Mouse (Mus musculus): Measurements from ENCODE around the gene Gm20498. TPM values are rescaled to one million over a fixed set of nuclear protein-coding genes. Genes with fewer than 3 reads are reported as not detected.

Gm20498 gene
- total RNA-seq (2023): 10 to 100 TPM; 10.1 to 13.2 TPM

GRCm38 (mm10) chr12:81532316-81533028, at the start of gene Gm20498, which contains the start of gene Synj2bp:
Gene Gm20498, minus strand, starts transcription at chr12:81532905.
Gene Synj2bp, minus strand, starts transcription at chr12:81532911.

GRCm38 (mm10) chr12:81568374-81568773, 35.7 kb upstream of the Gm20498 start, which contains the start of gene Adam21:
Gene Adam21, minus strand, starts transcription at chr12:81568474.

GRCm38 (mm10) chr12:81484727-81485191, 47.9 kb downstream of the Gm20498 start, which contains the start of gene Cox16:
Gene Cox16, minus strand, starts transcription at chr12:81485127.

GRCm38 (mm10) chr12:81421846-81422245, 110.9 kb downstream of the Gm20498 start, which contains the start of gene Adam4:
Gene Adam4, minus strand, starts transcription at chr12:81421946.

GRCm38 (mm10) chr12:81379364-81379763, 153.3 kb downstream of the Gm20498 start, which contains the start of gene Gm4787:
Gene Gm4787, minus strand, starts transcription at chr12:81379464.

GRCm38 (mm10) chr12:81332875-81333421, 199.8 kb downstream of the Gm20498 start, which contains the start of gene Slc8a3:
Gene Slc8a3, minus strand, starts transcription at chr12:81333180.

Other genes starting within 250 kb of the Gm20498 start
- under 1 TPM in 1 of 2 experiments, not detected in 1; 0.11 TPM for gene Slc8a3, start 199.7 kb downstream of the Gm20498 start, total RNA-seq (2023)
- gene Gm4787, start 153.4 kb downstream of the Gm20498 start, total RNA-seq (2023): under 1 TPM; 0.24 to 0.27 TPM
- under 1 TPM; 0.64 to 0.93 TPM for gene Adam4, start 111.0 kb downstream of the Gm20498 start, total RNA-seq (2023)
- gene Cox16, start 47.8 kb downstream of the Gm20498 start, total RNA-seq (2023): 10 to 100 TPM; 31.0 to 33.8 TPM
- 10 to 100 TPM; 13.3 to 13.5 TPM for gene Synj2bp, start within 50 bp of the Gm20498 start, total RNA-seq (2023)
- not detected for gene Adam21, start 35.6 kb upstream of the Gm20498 start, total RNA-seq (2023)
- 10 to 100 TPM; 22.3 to 24.7 TPM for gene Med6, start 62.1 kb upstream of the Gm20498 start, total RNA-seq (2023)
- not detected for gene Ttc9, start 98.3 kb upstream of the Gm20498 start, total RNA-seq (2023)
- 10 to 100 TPM; 35.8 to 43.9 TPM for gene Map3k9, start 248.3 kb upstream of the Gm20498 start, total RNA-seq (2023)